Mouse (Mus musculus) neural tube, embryonic 11.5 days (tissue): Measurements from ENCODE around the gene Pelo. TPM values are rescaled to one million over a fixed set of nuclear protein-coding genes. Genes with fewer than 3 reads are reported as not detected.

Experiments
- ATAC-seq: fragments of 200-750 bp; cut with Nextera tagmentation; 2 replicates; pipeline ENCODE4 v1.8.0; 2017; ENCODE audit warnings: moderate number of reproducible peaks, mild to moderate bottlenecking, moderate TSS enrichment, moderate library complexity; ENCODE audit not compliant: insufficient read depth, low FRiP score, low TSS enrichment
- DNase-seq: peaks from one replicate; pipeline ENCODE4 v3.0.0-alpha.2; 2015; ENCODE audit warnings: low spot score
- H3K27ac ChIP-seq: fragments of 300-500 bp; sonication (generic); 2 replicates; pipeline ENCODE4 v1.5.1; 2014; ENCODE audit warnings: low read depth, mild to moderate bottlenecking, low read length
- H3K27me3 ChIP-seq: fragments of 300-500 bp; sonication (generic); 2 replicates; pipeline ENCODE4 v1.6.1; 2014; ENCODE audit warnings: mild to moderate bottlenecking, low read length, mixed read lengths; ENCODE audit not compliant: control insufficient read depth, insufficient read depth
- H3K36me3 ChIP-seq: fragments of 300-500 bp; sonication (generic); 2 replicates; pipeline ENCODE4 v1.6.1; 2014; ENCODE audit warnings: mild to moderate bottlenecking, low read length, moderate library complexity, mixed read lengths; ENCODE audit not compliant: control insufficient read depth, insufficient read depth
- H3K4me1 ChIP-seq: fragments of 300-500 bp; sonication (generic); 2 replicates; pipeline ENCODE4 v1.6.1; 2014; ENCODE audit warnings: low read length, mixed read lengths; ENCODE audit not compliant: control insufficient read depth, insufficient read depth
- H3K4me2 ChIP-seq: fragments of 300-500 bp; sonication (generic); 2 replicates; pipeline ENCODE4 v1.6.1; 2014; ENCODE audit warnings: low read depth, mild to moderate bottlenecking, moderate library complexity
- H3K4me3 ChIP-seq: fragments of 300-500 bp; sonication (generic); 2 replicates; pipeline ENCODE4 v1.5.1; 2014; ENCODE audit warnings: low read depth, low read length
- H3K9ac ChIP-seq: fragments of 300-500 bp; sonication (generic); 2 replicates; pipeline ENCODE4 v1.6.1; 2014; ENCODE audit warnings: mild to moderate bottlenecking, low read length
- H3K9me3 ChIP-seq: fragments of 300-500 bp; sonication (generic); 2 replicates; pipeline ENCODE4 v1.6.1; 2016; ENCODE audit warnings: low read length; ENCODE audit not compliant: control insufficient read depth
- WGBS: fragments of 180-500 bp; shearing (Covaris S2); extraction: QIAGEN DNeasy Blood & Tissue Kit; methylation state at CpG from one replicate; pipeline ENCODE4 v1.1.7; 2014; 5-methylcytosine and 5-hydroxymethylcytosine counted together
- polyA plus RNA-seq: library from polyadenylated mRNA; unstranded; fragments of >200 nt; fragmentation: Nextera tagmentation; extraction: Ambion mirVana; gene quantifications from 2 replicates; pipeline ENCODE4 v1.2.1, GENCODE M21; 2014

Gene Pelo
- polyA plus RNA-seq = 6.6 and 8.4 TPM in 2 replicates

- peak; percentile 93 for ATAC-seq
- no peaks in the 10 kb centered on the region for H3K9me3 ChIP-seq
- H3K36me3 ChIP-seq = 0 out of 2 replicates have a peak, but pooled peaks cover 2% of the 10 kb centered on the region
- H3K9ac ChIP-seq = peak within 1 kb of the TSS; percentile 69
- peak within 1 kb of the TSS; percentile 64 for H3K4me3 ChIP-seq
- WGBS = under 1% methylated on average over 60 of the region's 60 CpGs
- H3K4me1 ChIP-seq = 0 out of 2 replicates have a peak, but pooled peaks cover 3% of the 10 kb centered on the region
- peak within 1 kb of the TSS; percentile 71 for H3K27ac ChIP-seq
- no peaks in the 10 kb centered on the region for H3K27me3 ChIP-seq
- peak; percentile 95 for DNase-seq
- H3K4me2 ChIP-seq = peak within 1 kb of the TSS; percentile 98
These were observed at the start of gene Pelo for GRCm38 (mm10) chr13:115090069-115090976. TSS of gene Pelo (minus strand) at chr13:115090186.

GRCm38 (mm10) chr13:115138513-115138912 is 48.5 kb upstream of the Pelo start:
- no peak overlapping the region for H3K4me3 ChIP-seq
- no peaks in the 10 kb centered on the region for H3K27me3 ChIP-seq
- no peak overlapping the region for H3K9ac ChIP-seq
- H3K36me3 ChIP-seq = no peaks in the 10 kb centered on the region
- WGBS = 89% methylated on average over 7 of the region's 7 CpGs
- ATAC-seq = no peak
- H3K27ac ChIP-seq = no peak overlapping the region
- H3K9me3 ChIP-seq = no peaks in the 10 kb centered on the region
- H3K4me1 ChIP-seq = no peaks in the 10 kb centered on the region
- DNase-seq = no peak
- H3K4me2 ChIP-seq = no peak overlapping the region

GRCm38 (mm10) chr13:115136761-115137160 is 46.8 kb upstream of the Pelo start:
- Histone ChIP-seq H3K9me3 (no peaks in the 10 kb centered on the region), H3K27me3 (no peaks in the 10 kb centered on the region), H3K4me1 (no peaks in the 10 kb centered on the region), H3K36me3 (no peaks in the 10 kb centered on the region), H3K4me2 (no peak overlapping the region), H3K9ac (no peak overlapping the region), H3K27ac (no peak overlapping the region), H3K4me3 (no peak overlapping the region)
- ATAC-seq = no peak
- WGBS = 95% methylated on average over 3 of the region's 3 CpGs
- DNase-seq = no peak

- H3K4me1 ChIP-seq = no peaks in the 10 kb centered on the region
- no peak overlapping the region for H3K27ac ChIP-seq
- WGBS = 41% methylated on average over 5 of the region's 5 CpGs
- DNase-seq (no peak), ATAC-seq (no peak)
- H3K4me2 ChIP-seq = no peak overlapping the region
- H3K27me3 ChIP-seq = no peaks in the 10 kb centered on the region
- H3K4me3 ChIP-seq = no peak overlapping the region
- H3K9ac ChIP-seq = no peak overlapping the region
- no peaks in the 10 kb centered on the region for H3K36me3 ChIP-seq
- no peaks in the 10 kb centered on the region for H3K9me3 ChIP-seq
These were observed 42.4 kb upstream of the Pelo start for GRCm38 (mm10) chr13:115132435-115132834.

DNA sequence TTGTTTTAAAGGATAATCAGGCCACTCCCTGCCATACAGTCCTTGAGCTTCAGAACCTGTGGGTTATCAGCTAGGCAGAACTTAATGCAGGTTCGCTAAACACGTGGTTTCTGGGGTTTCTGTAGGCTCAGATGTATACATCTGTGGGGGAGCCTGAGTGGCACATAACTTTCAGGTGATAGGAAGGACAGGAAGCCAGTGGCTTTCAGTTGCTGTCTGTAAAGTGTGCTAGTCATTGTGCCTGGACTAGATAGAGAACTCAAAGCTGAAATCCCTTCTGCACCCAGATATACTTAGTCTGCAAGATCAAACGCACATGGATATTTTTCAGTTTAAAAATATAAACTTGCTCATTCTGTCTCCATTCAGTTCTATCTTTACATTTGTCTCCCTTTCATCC is 41.4 kb upstream of the Pelo start:
- no peaks in the 10 kb centered on the region for H3K9me3 ChIP-seq
- no peak overlapping the region for H3K4me3 ChIP-seq
- 79% methylated on average over 3 of the region's 3 CpGs for whole genome bisulfite sequencing
- no peak for ATAC-seq
- no peaks in the 10 kb centered on the region for H3K4me1 ChIP-seq
- H3K27ac ChIP-seq = no peak overlapping the region
- no peak overlapping the region for H3K9ac ChIP-seq
- no peak for DNase-seq
- H3K4me2 ChIP-seq = no peak overlapping the region
- no peaks in the 10 kb centered on the region for H3K36me3 ChIP-seq
- H3K27me3 ChIP-seq = no peaks in the 10 kb centered on the region

DNA sequence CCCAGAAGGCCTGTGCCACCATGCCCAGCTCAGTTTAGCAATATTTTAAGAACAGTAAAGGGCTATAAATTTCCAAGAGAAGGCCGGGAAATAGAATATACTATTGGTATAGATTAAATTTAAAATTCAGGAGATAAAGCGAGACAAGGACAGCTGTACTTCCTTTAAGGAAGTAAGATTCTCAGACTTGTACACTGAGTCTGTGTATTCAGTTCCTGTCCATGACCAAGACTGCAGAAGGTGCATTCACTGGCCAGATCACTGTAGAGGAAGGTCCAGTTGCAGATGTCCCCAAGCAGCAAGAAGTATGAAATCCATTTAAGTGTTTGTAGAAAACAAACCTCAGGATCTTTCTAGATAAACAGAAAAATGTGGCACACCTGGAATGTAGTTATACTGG is 40.0 kb upstream of the Pelo start:
- WGBS = 86% methylated on average over 2 of the region's 2 CpGs

GRCm38 (mm10) chr13:115127826-115128225 is 37.8 kb upstream of the Pelo start:
- no peak overlapping the region for H3K4me3 ChIP-seq
- H3K4me2 ChIP-seq = no peak overlapping the region
- H3K9ac ChIP-seq = no peak overlapping the region
- no peaks in the 10 kb centered on the region for H3K36me3 ChIP-seq
- ATAC-seq (no peak), DNase-seq (no peak)
- 92% methylated on average over 1 of the region's 1 CpGs for WGBS
- no peak overlapping the region for H3K27ac ChIP-seq
- no peaks in the 10 kb centered on the region for H3K4me1 ChIP-seq
- no peaks in the 10 kb centered on the region for H3K27me3 ChIP-seq
- no peaks in the 10 kb centered on the region for H3K9me3 ChIP-seq

More for the DNA sequence above, 40.0 kb upstream of the Pelo start:
- ATAC-seq (no peak), DNase-seq (no peak)
- no peak overlapping the region for H3K4me3 ChIP-seq
- no peaks in the 10 kb centered on the region for H3K4me1 ChIP-seq
- H3K27ac ChIP-seq = no peak overlapping the region
- H3K36me3 ChIP-seq = no peaks in the 10 kb centered on the region
- H3K27me3 ChIP-seq = no peaks in the 10 kb centered on the region
- H3K4me2 ChIP-seq = no peak overlapping the region
- H3K9ac ChIP-seq = no peak overlapping the region
- no peaks in the 10 kb centered on the region for H3K9me3 ChIP-seq

DNA sequence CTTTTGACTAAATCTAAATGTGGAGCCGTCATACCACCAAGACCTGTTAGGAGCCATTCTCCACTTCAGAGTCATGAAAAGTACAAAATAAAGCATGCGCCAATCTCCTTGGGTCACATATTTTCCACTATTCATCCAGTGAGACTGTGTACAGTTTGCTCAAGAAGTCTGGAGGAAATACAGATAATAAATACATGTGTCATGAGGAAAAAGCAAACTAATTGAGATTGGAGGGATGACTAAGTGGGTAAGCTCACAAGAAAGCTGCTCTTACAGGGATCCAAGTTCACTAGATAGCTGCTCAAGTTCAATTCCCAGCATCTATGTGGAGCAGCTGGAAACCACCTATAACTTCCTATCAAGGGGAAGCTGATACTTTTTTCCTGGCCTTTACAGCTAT is 36.5 kb upstream of the Pelo start:
- 92% methylated on average over 2 of the region's 2 CpGs for WGBS
- Histone ChIP-seq H3K27ac (no peak overlapping the region), H3K36me3 (no peaks in the 10 kb centered on the region), H3K9ac (no peak overlapping the region), H3K4me1 (no peaks in the 10 kb centered on the region), H3K4me2 (no peak overlapping the region), H3K27me3 (no peaks in the 10 kb centered on the region), H3K9me3 (no peaks in the 10 kb centered on the region), H3K4me3 (no peak overlapping the region)
- ATAC-seq = no peak
- no peak for DNase-seq

DNA sequence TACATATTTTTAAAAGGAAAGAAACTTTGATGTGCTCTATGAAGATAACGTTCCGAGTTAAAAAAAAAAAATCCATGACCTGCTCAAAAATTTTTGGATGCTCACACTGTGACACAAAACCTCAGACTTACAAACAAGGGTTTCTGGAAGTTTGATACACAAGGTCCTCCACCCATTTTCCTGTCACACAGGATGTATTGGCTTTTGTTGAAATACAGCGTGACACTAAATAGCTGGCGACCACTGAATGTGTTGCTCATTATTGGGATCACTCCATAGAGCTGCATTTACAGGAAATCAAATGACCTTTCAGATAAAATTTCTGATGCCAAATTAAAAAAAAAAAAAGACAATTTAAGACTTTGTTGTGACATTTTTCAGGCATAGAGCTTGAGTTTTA is 35.1 kb upstream of the Pelo start:
- Histone ChIP-seq H3K9ac (no peak overlapping the region), H3K9me3 (no peaks in the 10 kb centered on the region), H3K4me1 (no peaks in the 10 kb centered on the region), H3K27ac (no peak overlapping the region), H3K4me3 (no peak overlapping the region), H3K4me2 (no peak overlapping the region), H3K27me3 (no peaks in the 10 kb centered on the region), H3K36me3 (no peaks in the 10 kb centered on the region)
- 90% methylated on average over 4 of the region's 4 CpGs for WGBS
- no peak for DNase-seq
- no peak for ATAC-seq
